Mouse (Mus musculus): ENCODE data around the gene Zmat3.
A peak's percentile ranks its signal among the peaks of the same experiment; 100 is the strongest.

Gene Zmat3

GRCm38 (mm10) chr3:32365546-32366245 lies at the start of gene Zmat3:
TSS of gene Zmat3 (minus strand) at chr3:32366014.
- DNase-seq (ENCODE audit: extremely low read depth, low read depth), result peak; percentile 55

GRCm38 (mm10) chr3:32414381-32414780 lies 48.6 kb upstream of the Zmat3 start:
- no peak for DNase-seq (ENCODE audit: extremely low read depth, low read depth)

- no peak for DNase-seq (ENCODE audit: extremely low read depth, low read depth)
These were observed 46.8 kb upstream of the Zmat3 start for GRCm38 (mm10) chr3:32412502-32413044.

- DNase-seq (ENCODE audit: extremely low read depth, low read depth), result no peak
These were observed 43.0 kb upstream of the Zmat3 start for GRCm38 (mm10) chr3:32408811-32409273.

- no peak for DNase-seq (ENCODE audit: extremely low read depth, low read depth)
These were observed 41.0 kb upstream of the Zmat3 start for GRCm38 (mm10) chr3:32406804-32407203.

GRCm38 (mm10) chr3:32405699-32406098 lies 39.9 kb upstream of the Zmat3 start:
- DNase-seq (ENCODE audit: extremely low read depth, low read depth), result no peak

- DNase-seq (ENCODE audit: extremely low read depth, low read depth), result no peak
These were observed 37.4 kb upstream of the Zmat3 start for GRCm38 (mm10) chr3:32402990-32403885.

- no peak for DNase-seq (ENCODE audit: extremely low read depth, low read depth)
These were observed 35.8 kb upstream of the Zmat3 start for GRCm38 (mm10) chr3:32401591-32401990.

- no peak for DNase-seq (ENCODE audit: extremely low read depth, low read depth)
These were observed 34.1 kb upstream of the Zmat3 start for GRCm38 (mm10) chr3:32399931-32400330.

GRCm38 (mm10) chr3:32399381-32399780 lies 33.6 kb upstream of the Zmat3 start:
- no peak for DNase-seq (ENCODE audit: extremely low read depth, low read depth)

- no peak for DNase-seq (ENCODE audit: extremely low read depth, low read depth)
These were observed 32.8 kb upstream of the Zmat3 start for GRCm38 (mm10) chr3:32398623-32399022.

GRCm38 (mm10) chr3:32398175-32398538 lies 32.3 kb upstream of the Zmat3 start:
- no peak for DNase-seq (ENCODE audit: extremely low read depth, low read depth)

- no peak for DNase-seq (ENCODE audit: extremely low read depth, low read depth)
These were observed 31.8 kb upstream of the Zmat3 start, which contains the start of gene Pik3ca for GRCm38 (mm10) chr3:32397461-32398174. TSS of gene Pik3ca (plus strand) at chr3:32397671.

- peak; percentile 95 for DNase-seq (ENCODE audit: extremely low read depth, low read depth)
These were observed 31.1 kb upstream of the Zmat3 start for GRCm38 (mm10) chr3:32396794-32397460.

- no peak for DNase-seq (ENCODE audit: extremely low read depth, low read depth)
These were observed 30.1 kb upstream of the Zmat3 start for GRCm38 (mm10) chr3:32395771-32396551.

- DNase-seq (ENCODE audit: extremely low read depth, low read depth), result no peak
These were observed 28.2 kb upstream of the Zmat3 start for GRCm38 (mm10) chr3:32393986-32394385.

- DNase-seq (ENCODE audit: extremely low read depth, low read depth), result no peak
These were observed 27.0 kb upstream of the Zmat3 start for GRCm38 (mm10) chr3:32392841-32393240.

- DNase-seq (ENCODE audit: extremely low read depth, low read depth), result no peak
These were observed 15.7 kb upstream of the Zmat3 start for GRCm38 (mm10) chr3:32381556-32381955.

GRCm38 (mm10) chr3:32379891-32380290 lies 14.1 kb upstream of the Zmat3 start:
- DNase-seq (ENCODE audit: extremely low read depth, low read depth), result no peak

- no peak for DNase-seq (ENCODE audit: extremely low read depth, low read depth)
These were observed 7.4 kb upstream of the Zmat3 start for GRCm38 (mm10) chr3:32373236-32373635.
